ENCODE assay signal across 10 mouse cellular contexts in genomic region chr12:89479096-89479495, GRCm38 (mm10).
A peak's percentile ranks its signal among the peaks of the same experiment; 100 is the strongest.
DNase-seq lines count a peak whose midpoint lies in the region; ATAC-seq and TF ChIP-seq lines count a peak whose summit lies in the region.
"Had no signal": no experiment of that assay in that cellular context is flagged by ENCODE, and none has a peak within 500 bp of the region (broad histone marks: within the 10 kb centered on the region; RNA-seq: fewer than 3 reads in every experiment).

No protein-coding gene starts in this region.

- H3K27ac ChIP-seq in forebrain, embryonic 15.5 days (replicated peaks) = no peak overlapping the region
- no peak overlapping the region for H3K27ac ChIP-seq in forebrain, embryonic 11.5 days (ENCODE audit: low read depth, low read length)
- H3K27ac ChIP-seq in liver, adult 2 months (replicated peaks; ENCODE audit: insufficient read depth, low read depth, low read length) = no peak overlapping the region
- no peak overlapping the region for H3K27ac ChIP-seq in liver, embryonic 12.5 days
- H3K27ac ChIP-seq in embryonic facial prominence, embryonic 14.5 days (replicated peaks; ENCODE audit: low read depth, low read length) = no peak overlapping the region
- H3K27ac ChIP-seq: heart, embryonic 13.5 days had no signal

- no peak overlapping the region for H3K9ac ChIP-seq in forebrain, embryonic 15.5 days (replicated peaks)
- no peak overlapping the region for H3K9ac ChIP-seq in forebrain, embryonic 11.5 days (ENCODE audit: low read length)
- no peak overlapping the region for H3K9ac ChIP-seq in liver, adult 2 months (ENCODE audit: low read depth, low read length)
- H3K9ac ChIP-seq in liver, embryonic 12.5 days = no peak overlapping the region
- H3K9ac ChIP-seq in embryonic facial prominence, embryonic 14.5 days (ENCODE audit: low read depth, low read length) = no peak overlapping the region
- H3K9ac ChIP-seq: heart, embryonic 13.5 days had no signal

- TF ChIP-seq CTCF in liver, adult 2 months (IDR thresholded peaks at IDR 0.05; ENCODE audit: low read depth, low read length) = peak; percentile 45

- no peaks in the 10 kb centered on the region for H3K27me3 ChIP-seq in forebrain, embryonic 15.5 days
- no peaks in the 10 kb centered on the region for H3K27me3 ChIP-seq in forebrain, embryonic 11.5 days (ENCODE audit: control insufficient read depth, insufficient read depth, low read length)
- no peaks in the 10 kb centered on the region for H3K27me3 ChIP-seq in liver, adult 2 months (ENCODE audit: control insufficient read depth, insufficient read depth, low read length)
- no peaks in the 10 kb centered on the region for H3K27me3 ChIP-seq in liver, embryonic 12.5 days (replicated peaks)
- no peaks in the 10 kb centered on the region for H3K27me3 ChIP-seq in embryonic facial prominence, embryonic 14.5 days (replicated peaks; ENCODE audit: control insufficient read depth, insufficient read depth, low read length)
- H3K27me3 ChIP-seq: heart, embryonic 13.5 days; megakaryocyte, embryonic 14.5 days had no signal

- no peak for TF ChIP-seq POLR2A in liver, adult 2 months (IDR thresholded peaks at IDR 0.05; ENCODE audit: extremely low read depth, insufficient read depth, low read length)

- DNase-seq in forebrain, embryonic 11.5 days (ENCODE audit: low spot score) = no peak
- peak; percentile 30 for DNase-seq in liver, adult 2 months (ENCODE audit: extremely low read depth, low read depth, low spot score)
- DNase-seq in R1 (ENCODE audit: low read depth, low spot score) = peak; percentile 54
- DNase-seq in embryonic facial prominence, embryonic 14.5 days (ENCODE audit: low spot score) = peak; percentile 50
- DNase-seq in lung, postnatal 14 days = peak; percentile 60
- DNase-seq in spleen, adult 18-20 months = no peak

- WGBS in forebrain, embryonic 15.5 days = 24% methylated on average over 4 of the region's 4 CpGs
- WGBS in forebrain, embryonic 11.5 days = 22% methylated on average over 4 of the region's 4 CpGs
- 19% methylated on average over 4 of the region's 4 CpGs for WGBS in liver, adult 2 months
- 25% methylated on average over 4 of the region's 4 CpGs for WGBS in liver, embryonic 12.5 days (ENCODE audit: insufficient replicate concordance)
- 18% methylated on average over 4 of the region's 4 CpGs for WGBS in embryonic facial prominence, embryonic 14.5 days

- H3K4me3 ChIP-seq in forebrain, embryonic 15.5 days = no peak overlapping the region
- H3K4me3 ChIP-seq in forebrain, embryonic 11.5 days (ENCODE audit: low read depth, low read length) = no peak overlapping the region
- no peak overlapping the region for H3K4me3 ChIP-seq in liver, adult 2 months (ENCODE audit: insufficient read depth, low read depth, low read length)
- H3K4me3 ChIP-seq in liver, embryonic 12.5 days = no peak overlapping the region
- H3K4me3 ChIP-seq in embryonic facial prominence, embryonic 14.5 days (ENCODE audit: low read depth, low read length) = no peak overlapping the region
- H3K4me3 ChIP-seq: heart, embryonic 13.5 days; megakaryocyte, embryonic 14.5 days had no signal

- H3K4me1 ChIP-seq in forebrain, embryonic 15.5 days = no peaks in the 10 kb centered on the region
- H3K4me1 ChIP-seq in forebrain, embryonic 11.5 days (replicated peaks; ENCODE audit: control insufficient read depth, insufficient read depth, low read length) = 0 out of 2 replicates have a peak, but pooled peaks cover 1% of the 10 kb centered on the region
- H3K4me1 ChIP-seq in liver, adult 2 months (ENCODE audit: control insufficient read depth, insufficient read depth, low read length) = no peaks in the 10 kb centered on the region
- H3K4me1 ChIP-seq in liver, embryonic 12.5 days = no peaks in the 10 kb centered on the region
- no peaks in the 10 kb centered on the region for H3K4me1 ChIP-seq in embryonic facial prominence, embryonic 14.5 days (ENCODE audit: control insufficient read depth, insufficient read depth, low read length)
- H3K4me1 ChIP-seq: megakaryocyte, embryonic 14.5 days had no signal

- no peak overlapping the region for H3K4me2 ChIP-seq in forebrain, embryonic 15.5 days (replicated peaks)
- no peak overlapping the region for H3K4me2 ChIP-seq in forebrain, embryonic 11.5 days (ENCODE audit: low read depth, low read length, severe bottlenecking)
- H3K4me2 ChIP-seq in liver, embryonic 12.5 days = no peak overlapping the region
- no peak overlapping the region for H3K4me2 ChIP-seq in embryonic facial prominence, embryonic 14.5 days (ENCODE audit: low read depth, low read length)
- H3K4me2 ChIP-seq: heart, embryonic 13.5 days had no signal

- no peaks in the 10 kb centered on the region for H3K9me3 ChIP-seq in forebrain, embryonic 15.5 days
- H3K9me3 ChIP-seq in forebrain, embryonic 11.5 days (ENCODE audit: control insufficient read depth, low read length) = no peaks in the 10 kb centered on the region
- no peaks in the 10 kb centered on the region for H3K9me3 ChIP-seq in liver, embryonic 12.5 days (replicated peaks)
- H3K9me3 ChIP-seq in embryonic facial prominence, embryonic 14.5 days (ENCODE audit: control insufficient read depth, low read length) = no peaks in the 10 kb centered on the region
- H3K9me3 ChIP-seq: heart, embryonic 13.5 days; megakaryocyte, embryonic 14.5 days had no signal

- 0 out of 2 replicates have a peak, but pooled peaks have one; percentile 26 for ATAC-seq in forebrain, embryonic 15.5 days (replicated peaks)
- no peak for ATAC-seq in forebrain, embryonic 11.5 days (replicated peaks; ENCODE audit: low FRiP score)
- no peak for ATAC-seq in liver, embryonic 12.5 days
- no peak for ATAC-seq in embryonic facial prominence, embryonic 14.5 days (ENCODE audit: low read depth)

- H3K79me2 ChIP-seq in liver, adult 2 months (ENCODE audit: control insufficient read depth, insufficient read depth, low read length) = no peaks in the 10 kb centered on the region

- H3K36me3 ChIP-seq in forebrain, embryonic 15.5 days = no peaks in the 10 kb centered on the region
- H3K36me3 ChIP-seq in forebrain, embryonic 11.5 days (ENCODE audit: control insufficient read depth, insufficient read depth, low read length) = no peaks in the 10 kb centered on the region
- no peaks in the 10 kb centered on the region for H3K36me3 ChIP-seq in liver, adult 2 months (ENCODE audit: control insufficient read depth, insufficient read depth, low read length)
- no peaks in the 10 kb centered on the region for H3K36me3 ChIP-seq in liver, embryonic 12.5 days
- no peaks in the 10 kb centered on the region for H3K36me3 ChIP-seq in embryonic facial prominence, embryonic 14.5 days (ENCODE audit: control insufficient read depth, insufficient read depth, low read length)
- H3K36me3 ChIP-seq: heart, embryonic 13.5 days had no signal

Comparison
In these comparisons a context has a peak if more than half of its experiments do, and no peak if none do; other contexts are left out.
1. DNase-seq: peak in liver, adult 2 months (single experiment), R1 (single experiment), embryonic facial prominence, embryonic 14.5 days (single experiment) and lung, postnatal 14 days (single experiment); none in forebrain, embryonic 11.5 days (single experiment) and spleen, adult 18-20 months (0 of 2).